Mouse (Mus musculus): ENCODE measurements at regions not wholly inside any gene's neighbourhood (a gene's known extent, or its start where the extent isn't known, plus 50 kb on each side); places are given as distances from the start of the nearest gene placed in this dataset.
A peak's percentile ranks its signal among the peaks of the same experiment; 100 is the strongest.

GRCm38 (mm10) chr9:43874332-43874731 lies 130.5 kb downstream of the Nectin1 start:
- ATAC-seq (replicated peaks; ENCODE audit: low FRiP score) (no peak), DNase-seq (ENCODE audit: low spot score) (no peak)
- WGBS: 81% methylated on average over 5 of the region's 5 CpGs
- H3K4me1 ChIP-seq (replicated peaks; ENCODE audit: control insufficient read depth, insufficient read depth, low read length): peaks cover under 1% of the 10 kb centered on the region; the same call in 1 of the 2 replicates
- no peak overlapping the region for H3K9ac ChIP-seq (ENCODE audit: low read length)
- no peak overlapping the region for H3K27ac ChIP-seq (ENCODE audit: low read depth, low read length)
- no peak overlapping the region for H3K4me3 ChIP-seq (ENCODE audit: low read depth, low read length)
- H3K27me3 ChIP-seq (ENCODE audit: control insufficient read depth, insufficient read depth, low read length): peaks cover 10% of the 10 kb centered on the region
- H3K4me2 ChIP-seq (ENCODE audit: low read depth, low read length, severe bottlenecking): no peak overlapping the region
- H3K36me3 ChIP-seq (ENCODE audit: control insufficient read depth, insufficient read depth, low read length): no peaks in the 10 kb centered on the region
- no peaks in the 10 kb centered on the region for H3K9me3 ChIP-seq (ENCODE audit: control insufficient read depth, low read length)

GRCm38 (mm10) chr9:43879220-43879968 lies 135.6 kb downstream of the Nectin1 start:
- peaks cover 24% of the 10 kb centered on the region for H3K27me3 ChIP-seq (ENCODE audit: control insufficient read depth, insufficient read depth, low read length)
- H3K9me3 ChIP-seq (ENCODE audit: control insufficient read depth, low read length): no peaks in the 10 kb centered on the region
- peak overlapping the region; percentile 62 for H3K4me2 ChIP-seq (ENCODE audit: low read depth, low read length, severe bottlenecking)
- ATAC-seq (replicated peaks; ENCODE audit: low FRiP score): 0 out of 2 replicates have a peak, but pooled peaks have one; percentile 15
- peaks cover 13% of the 10 kb centered on the region for H3K4me1 ChIP-seq (replicated peaks; ENCODE audit: control insufficient read depth, insufficient read depth, low read length)
- peak; percentile 59 for DNase-seq (ENCODE audit: low spot score)
- H3K36me3 ChIP-seq (ENCODE audit: control insufficient read depth, insufficient read depth, low read length): no peaks in the 10 kb centered on the region
- H3K9ac ChIP-seq (ENCODE audit: low read length): peak overlapping the region; percentile 23
- H3K4me3 ChIP-seq (ENCODE audit: low read depth, low read length): peak overlapping the region; percentile 25
- H3K27ac ChIP-seq (ENCODE audit: low read depth, low read length): 0 out of 2 replicates have a peak overlapping the region, but pooled peaks have one; percentile 18
- WGBS: 1% methylated on average over 24 of the region's 24 CpGs

DNA sequence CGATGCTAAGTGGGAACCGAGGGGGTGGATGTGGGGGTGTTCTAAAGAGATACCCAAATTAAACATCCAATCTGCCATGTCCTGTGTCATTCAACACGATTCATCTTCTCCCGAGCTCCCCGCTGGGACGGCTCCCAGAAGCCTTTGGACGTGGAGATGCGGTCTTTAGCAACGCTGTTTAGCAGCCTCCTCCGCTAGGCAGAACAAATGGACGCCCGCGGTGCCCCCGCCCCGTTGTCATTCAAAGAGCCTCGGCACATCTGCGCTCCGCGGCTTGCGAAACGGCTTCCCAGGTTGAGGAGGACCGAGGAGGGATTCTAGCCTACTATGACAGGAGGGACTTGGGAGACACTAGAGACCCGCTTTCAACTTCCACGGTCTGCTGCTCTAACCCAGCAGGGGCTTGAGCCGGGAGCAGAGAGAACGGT lies 136.2 kb downstream of the Nectin1 start:
- Histone ChIP-seq H3K4me2 (ENCODE audit: low read depth, low read length, severe bottlenecking) (peak overlapping the region; percentile 62), H3K4me1 (replicated peaks; ENCODE audit: control insufficient read depth, insufficient read depth, low read length) (peaks cover 13% of the 10 kb centered on the region), H3K27me3 (ENCODE audit: control insufficient read depth, insufficient read depth, low read length) (peaks cover 24% of the 10 kb centered on the region), H3K36me3 (ENCODE audit: control insufficient read depth, insufficient read depth, low read length) (no peaks in the 10 kb centered on the region), H3K9ac (ENCODE audit: low read length) (peak overlapping the region; percentile 23), H3K4me3 (ENCODE audit: low read depth, low read length) (peak overlapping the region; percentile 25), H3K27ac (ENCODE audit: low read depth, low read length) (0 out of 2 replicates have a peak overlapping the region, but pooled peaks have one; percentile 12), H3K9me3 (ENCODE audit: control insufficient read depth, low read length) (no peaks in the 10 kb centered on the region)
- ATAC-seq (replicated peaks; ENCODE audit: low FRiP score) (0 out of 2 replicates have a peak, but pooled peaks have one; percentile 46), DNase-seq (ENCODE audit: low spot score) (peak; percentile 82)
- WGBS: 1% methylated on average over 26 of the region's 26 CpGs

GRCm38 (mm10) chr9:43893086-43893485 lies 149.3 kb downstream of the Nectin1 start:
- H3K4me1 ChIP-seq (replicated peaks; ENCODE audit: control insufficient read depth, insufficient read depth, low read length): peaks cover 3% of the 10 kb centered on the region; the same call in 1 of the 2 replicates
- H3K36me3 ChIP-seq (ENCODE audit: control insufficient read depth, insufficient read depth, low read length): no peaks in the 10 kb centered on the region
- H3K4me3 ChIP-seq (ENCODE audit: low read depth, low read length): no peak overlapping the region
- DNase-seq (ENCODE audit: low spot score) (no peak), ATAC-seq (replicated peaks; ENCODE audit: low FRiP score) (no peak)
- no peak overlapping the region for H3K27ac ChIP-seq (ENCODE audit: low read depth, low read length)
- no peak overlapping the region for H3K9ac ChIP-seq (ENCODE audit: low read length)
- no peaks in the 10 kb centered on the region for H3K9me3 ChIP-seq (ENCODE audit: control insufficient read depth, low read length)
- no peaks in the 10 kb centered on the region for H3K27me3 ChIP-seq (ENCODE audit: control insufficient read depth, insufficient read depth, low read length)
- 64% methylated on average over 6 of the region's 6 CpGs for WGBS
- no peak overlapping the region for H3K4me2 ChIP-seq (ENCODE audit: low read depth, low read length, severe bottlenecking)

DNA sequence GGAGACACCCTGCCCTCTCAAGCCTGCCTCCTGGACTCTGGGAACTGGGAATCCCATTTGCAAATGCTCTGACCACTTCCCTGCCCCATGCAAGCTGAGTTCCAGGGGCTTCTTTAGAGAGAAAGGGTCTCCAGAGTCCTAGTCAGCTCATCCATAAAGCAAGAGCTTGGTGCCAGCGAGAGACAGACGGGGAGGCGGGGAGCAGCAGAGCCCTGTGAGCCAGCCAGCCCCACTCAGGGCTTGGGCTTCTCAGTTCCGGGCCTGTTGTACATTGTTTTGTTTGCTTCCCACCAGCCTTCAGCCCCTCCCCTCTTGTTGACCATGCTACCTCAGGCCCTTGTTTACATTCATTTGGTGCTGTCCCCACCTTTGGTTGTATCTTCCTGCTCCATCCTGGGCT lies 143.9 kb upstream of the Thy1 start:
- no peak for ATAC-seq (replicated peaks; ENCODE audit: low FRiP score)
- WGBS: 69% methylated on average over 4 of the region's 4 CpGs
- no peaks in the 10 kb centered on the region; the same call in 1 of the 2 replicates for H3K4me1 ChIP-seq (replicated peaks; ENCODE audit: control insufficient read depth, insufficient read depth, low read length)
- H3K36me3 ChIP-seq (ENCODE audit: control insufficient read depth, insufficient read depth, low read length): no peaks in the 10 kb centered on the region
- no peak for DNase-seq (ENCODE audit: low spot score)
- H3K27me3 ChIP-seq (ENCODE audit: control insufficient read depth, insufficient read depth, low read length): no peaks in the 10 kb centered on the region
- no peak overlapping the region for H3K4me2 ChIP-seq (ENCODE audit: low read depth, low read length, severe bottlenecking)
- H3K9ac ChIP-seq (ENCODE audit: low read length): no peak overlapping the region
- H3K9me3 ChIP-seq (ENCODE audit: control insufficient read depth, low read length): no peaks in the 10 kb centered on the region
- no peak overlapping the region for H3K4me3 ChIP-seq (ENCODE audit: low read depth, low read length)
- H3K27ac ChIP-seq (ENCODE audit: low read depth, low read length): no peak overlapping the region

GRCm38 (mm10) chr9:43908325-43908724 lies 134.9 kb upstream of the Thy1 start:
- Histone ChIP-seq H3K4me1 (replicated peaks; ENCODE audit: control insufficient read depth, insufficient read depth, low read length) (no peaks in the 10 kb centered on the region; the same call in 1 of the 2 replicates), H3K4me3 (ENCODE audit: low read depth, low read length) (no peak overlapping the region), H3K9ac (ENCODE audit: low read length) (no peak overlapping the region), H3K27ac (ENCODE audit: low read depth, low read length) (no peak overlapping the region), H3K36me3 (ENCODE audit: control insufficient read depth, insufficient read depth, low read length) (no peaks in the 10 kb centered on the region), H3K4me2 (ENCODE audit: low read depth, low read length, severe bottlenecking) (no peak overlapping the region), H3K9me3 (ENCODE audit: control insufficient read depth, low read length) (no peaks in the 10 kb centered on the region), H3K27me3 (ENCODE audit: control insufficient read depth, insufficient read depth, low read length) (no peaks in the 10 kb centered on the region)
- ATAC-seq (replicated peaks; ENCODE audit: low FRiP score) (no peak), DNase-seq (ENCODE audit: low spot score) (no peak)
- 79% methylated on average over 4 of the region's 4 CpGs for WGBS

DNA sequence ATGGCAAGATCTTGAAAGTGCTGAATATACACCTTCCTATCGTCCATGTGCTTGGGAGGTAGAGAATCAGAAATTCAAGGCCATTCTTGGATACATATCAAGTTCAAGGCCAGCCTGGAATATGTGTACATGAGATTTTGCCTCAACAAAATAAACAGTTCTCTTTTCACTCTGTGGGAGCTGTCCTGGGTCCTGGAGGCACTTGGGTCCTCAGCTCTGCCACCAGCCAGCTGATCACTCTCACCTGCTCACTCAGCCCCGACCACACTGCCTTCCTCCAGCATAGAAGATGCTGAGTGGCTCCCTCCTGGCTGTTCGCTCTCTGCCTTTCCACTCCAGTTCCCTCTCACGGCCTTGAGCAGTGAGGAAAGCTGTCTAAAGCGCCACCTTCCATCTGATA lies 128.2 kb upstream of the Thy1 start:
- Histone ChIP-seq H3K9ac (ENCODE audit: low read length) (no peak overlapping the region), H3K9me3 (ENCODE audit: control insufficient read depth, low read length) (no peaks in the 10 kb centered on the region), H3K4me1 (replicated peaks; ENCODE audit: control insufficient read depth, insufficient read depth, low read length) (peaks cover 5% of the 10 kb centered on the region; the same call in 1 of the 2 replicates), H3K4me3 (ENCODE audit: low read depth, low read length) (no peak overlapping the region), H3K27ac (ENCODE audit: low read depth, low read length) (no peak overlapping the region), H3K27me3 (ENCODE audit: control insufficient read depth, insufficient read depth, low read length) (no peaks in the 10 kb centered on the region), H3K36me3 (ENCODE audit: control insufficient read depth, insufficient read depth, low read length) (no peaks in the 10 kb centered on the region), H3K4me2 (ENCODE audit: low read depth, low read length, severe bottlenecking) (no peak overlapping the region)
- DNase-seq (ENCODE audit: low spot score) (no peak), ATAC-seq (replicated peaks; ENCODE audit: low FRiP score) (no peak)
- WGBS: 70% methylated on average over 5 of the region's 5 CpGs

DNA sequence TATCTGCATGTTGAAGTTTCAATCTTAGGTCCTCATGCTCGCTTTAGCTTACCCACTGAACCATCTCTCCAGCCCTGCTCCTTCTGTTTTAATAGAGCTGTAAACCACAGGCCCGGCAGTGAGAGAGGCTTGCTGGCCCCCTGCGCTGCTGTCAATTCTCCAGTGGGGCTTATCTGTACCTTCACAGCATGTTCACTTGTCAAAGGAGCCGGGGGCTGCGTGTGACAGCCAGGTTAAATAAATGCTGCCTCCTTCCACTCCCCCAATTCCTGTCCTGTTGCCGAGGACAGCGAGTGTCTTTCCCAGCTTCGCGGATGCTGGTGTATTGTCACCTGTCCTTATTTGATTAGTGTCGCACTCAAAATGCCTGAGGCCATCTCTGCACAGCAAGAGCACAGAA lies 125.7 kb upstream of the Thy1 start:
- peaks cover 13% of the 10 kb centered on the region for H3K4me1 ChIP-seq (replicated peaks; ENCODE audit: control insufficient read depth, insufficient read depth, low read length)
- ATAC-seq (replicated peaks; ENCODE audit: low FRiP score): no peak
- no peak overlapping the region for H3K4me2 ChIP-seq (ENCODE audit: low read depth, low read length, severe bottlenecking)
- DNase-seq (ENCODE audit: low spot score): no peak
- no peak overlapping the region for H3K9ac ChIP-seq (ENCODE audit: low read length)
- H3K9me3 ChIP-seq (ENCODE audit: control insufficient read depth, low read length): no peaks in the 10 kb centered on the region
- H3K4me3 ChIP-seq (ENCODE audit: low read depth, low read length): no peak overlapping the region
- H3K27ac ChIP-seq (ENCODE audit: low read depth, low read length): no peak overlapping the region
- no peaks in the 10 kb centered on the region; the same call in 1 of the 2 replicates for H3K27me3 ChIP-seq (ENCODE audit: control insufficient read depth, insufficient read depth, low read length)
- no peaks in the 10 kb centered on the region for H3K36me3 ChIP-seq (ENCODE audit: control insufficient read depth, insufficient read depth, low read length)
- WGBS: 37% methylated on average over 10 of the region's 10 CpGs

Measured in forebrain, embryonic 11.5 days (tissue).